Mouse (Mus musculus): ENCODE results near the gene Pakap. TPM values are rescaled to one million over a fixed set of nuclear protein-coding genes. Genes with fewer than 3 reads are reported as not detected.

The Pakap gene
- polyA plus RNA-seq, 2 experiments, result 0.51 TPM; not detected in 1

GRCm38 (mm10) chr4:57681511-57681910, 113.5 kb downstream of the Pakap start:
- no peak for TF ChIP-seq EP300 (IDR thresholded peaks at IDR 0.05; ENCODE audit: low read depth)
- no peak for TF ChIP-seq CTCF (IDR thresholded peaks at IDR 0.05; ENCODE audit: low read depth)
- ATAC-seq (ENCODE audit: insufficient read depth), result no peak
- Histone ChIP-seq H3K4me2 (ENCODE audit: low read depth) (no peak overlapping the region), H3K36me3 (replicated peaks; ENCODE audit: control insufficient read depth, insufficient read depth, low read depth) (no peaks in the 10 kb centered on the region), H3K27me3 (ENCODE audit: control insufficient read depth, insufficient read depth, low read length) (no peaks in the 10 kb centered on the region), H3K4me3 (ENCODE audit: insufficient read depth in 1 of 2, low read depth in 2 of 2, low read length in 2 of 2) (no peak overlapping the region), H3K4me1 (replicated peaks; ENCODE audit: control insufficient read depth in 2 of 2, insufficient read depth in 2 of 2, low read length in 1 of 2) (no peaks in the 10 kb centered on the region), H3K9ac (replicated peaks) (no peak overlapping the region), H3K27ac (no peak overlapping the region), H3K9me3 (ENCODE audit: control insufficient read depth, low read length) (no peaks in the 10 kb centered on the region)
- DNase-seq (ENCODE audit: low read depth in 3 of 3, low spot score in 3 of 3), result no peak
- 45% methylated on average over 12 of the region's 12 CpGs for WGBS (ENCODE audit: insufficient replicate concordance)

- ATAC-seq (ENCODE audit: insufficient read depth), result no peak
These were observed 114.4 kb downstream of the Pakap start for GRCm38 (mm10) chr4:57682341-57682740.

GRCm38 (mm10) chr4:57682944-57683343, 115.0 kb downstream of the Pakap start:
- H3K4me2 ChIP-seq (ENCODE audit: low read depth), result no peak overlapping the region
- H3K36me3 ChIP-seq (replicated peaks; ENCODE audit: control insufficient read depth, insufficient read depth, low read depth), result no peaks in the 10 kb centered on the region
- ATAC-seq (ENCODE audit: insufficient read depth) (no peak), DNase-seq (ENCODE audit: low read depth in 3 of 3, low spot score in 3 of 3) (no peak)
- no peaks in the 10 kb centered on the region for H3K4me1 ChIP-seq (replicated peaks; ENCODE audit: control insufficient read depth in 2 of 2, insufficient read depth in 2 of 2, low read length in 1 of 2)
- no peak overlapping the region for H3K9ac ChIP-seq (replicated peaks)
- 65% methylated on average over 11 of the region's 11 CpGs for WGBS (ENCODE audit: insufficient replicate concordance)
- H3K27me3 ChIP-seq (ENCODE audit: control insufficient read depth, insufficient read depth, low read length), result no peaks in the 10 kb centered on the region
- TF ChIP-seq EP300 (IDR thresholded peaks at IDR 0.05; ENCODE audit: low read depth) (no peak), CTCF (IDR thresholded peaks at IDR 0.05; ENCODE audit: low read depth) (no peak)
- H3K27ac ChIP-seq, result no peak overlapping the region
- no peaks in the 10 kb centered on the region for H3K9me3 ChIP-seq (ENCODE audit: control insufficient read depth, low read length)
- H3K4me3 ChIP-seq (ENCODE audit: insufficient read depth in 1 of 2, low read depth in 2 of 2, low read length in 2 of 2), result no peak overlapping the region

More at GRCm38 (mm10) chr4:57682341-57682740, 114.4 kb downstream of the Pakap start:
- no peak overlapping the region for H3K4me2 ChIP-seq (ENCODE audit: low read depth)
- H3K27ac ChIP-seq, result no peak overlapping the region
- TF ChIP-seq EP300 (IDR thresholded peaks at IDR 0.05; ENCODE audit: low read depth) (no peak), CTCF (IDR thresholded peaks at IDR 0.05; ENCODE audit: low read depth) (no peak)
- H3K36me3 ChIP-seq (replicated peaks; ENCODE audit: control insufficient read depth, insufficient read depth, low read depth), result no peaks in the 10 kb centered on the region
- no peaks in the 10 kb centered on the region for H3K9me3 ChIP-seq (ENCODE audit: control insufficient read depth, low read length)
- no peak overlapping the region for H3K9ac ChIP-seq (replicated peaks)
- no peak overlapping the region for H3K4me3 ChIP-seq (ENCODE audit: insufficient read depth in 1 of 2, low read depth in 2 of 2, low read length in 2 of 2)
- no peaks in the 10 kb centered on the region for H3K4me1 ChIP-seq (replicated peaks; ENCODE audit: control insufficient read depth in 2 of 2, insufficient read depth in 2 of 2, low read length in 1 of 2)
- no peaks in the 10 kb centered on the region for H3K27me3 ChIP-seq (ENCODE audit: control insufficient read depth, insufficient read depth, low read length)
- 70% methylated on average over 2 of the region's 2 CpGs for WGBS (ENCODE audit: insufficient replicate concordance)
- DNase-seq (ENCODE audit: low read depth in 3 of 3, low spot score in 3 of 3), result no peak

GRCm38 (mm10) chr4:57684676-57685215, 116.8 kb downstream of the Pakap start:
- DNase-seq (ENCODE audit: low read depth in 3 of 3, low spot score in 3 of 3) (no peak), ATAC-seq (ENCODE audit: insufficient read depth) (no peak)
- Histone ChIP-seq H3K36me3 (replicated peaks; ENCODE audit: control insufficient read depth, insufficient read depth, low read depth) (no peaks in the 10 kb centered on the region), H3K9ac (replicated peaks) (no peak overlapping the region), H3K27ac (no peak overlapping the region), H3K4me1 (replicated peaks; ENCODE audit: control insufficient read depth in 2 of 2, insufficient read depth in 2 of 2, low read length in 1 of 2) (no peaks in the 10 kb centered on the region), H3K4me2 (ENCODE audit: low read depth) (no peak overlapping the region), H3K27me3 (ENCODE audit: control insufficient read depth, insufficient read depth, low read length) (no peaks in the 10 kb centered on the region), H3K9me3 (ENCODE audit: control insufficient read depth, low read length) (no peaks in the 10 kb centered on the region), H3K4me3 (ENCODE audit: insufficient read depth in 1 of 2, low read depth in 2 of 2, low read length in 2 of 2) (no peak overlapping the region)
- 61% methylated on average over 12 of the region's 12 CpGs for WGBS (ENCODE audit: insufficient replicate concordance)
- TF ChIP-seq CTCF (IDR thresholded peaks at IDR 0.05; ENCODE audit: low read depth) (no peak), EP300 (IDR thresholded peaks at IDR 0.05; ENCODE audit: low read depth) (no peak)

GRCm38 (mm10) chr4:57686736-57687135, 118.8 kb downstream of the Pakap start:
- DNase-seq (ENCODE audit: low read depth in 3 of 3, low spot score in 3 of 3), result no peak
- H3K4me3 ChIP-seq (ENCODE audit: insufficient read depth in 1 of 2, low read depth in 2 of 2, low read length in 2 of 2), result no peak overlapping the region
- no peak overlapping the region for H3K4me2 ChIP-seq (ENCODE audit: low read depth)
- H3K4me1 ChIP-seq (replicated peaks; ENCODE audit: control insufficient read depth in 2 of 2, insufficient read depth in 2 of 2, low read length in 1 of 2), result no peaks in the 10 kb centered on the region
- no peaks in the 10 kb centered on the region for H3K36me3 ChIP-seq (replicated peaks; ENCODE audit: control insufficient read depth, insufficient read depth, low read depth)
- no peak overlapping the region for H3K27ac ChIP-seq
- TF ChIP-seq CTCF (IDR thresholded peaks at IDR 0.05; ENCODE audit: low read depth) (no peak), EP300 (IDR thresholded peaks at IDR 0.05; ENCODE audit: low read depth) (no peak)
- H3K9ac ChIP-seq (replicated peaks), result no peak overlapping the region
- no peaks in the 10 kb centered on the region for H3K27me3 ChIP-seq (ENCODE audit: control insufficient read depth, insufficient read depth, low read length)
- 60% methylated on average over 3 of the region's 3 CpGs for WGBS (ENCODE audit: insufficient replicate concordance)
- no peaks in the 10 kb centered on the region for H3K9me3 ChIP-seq (ENCODE audit: control insufficient read depth, low read length)
- ATAC-seq (ENCODE audit: insufficient read depth), result no peak

All from liver, embryonic 14.5 days (tissue).